Mouse (Mus musculus): ENCODE measurements at regions not wholly inside any gene's neighbourhood (a gene's known extent, or its start where the extent isn't known, plus 50 kb on each side); places are given as distances from the start of the nearest gene placed in this dataset.

- TF ChIP-seq CTCF (IDR thresholded peaks at IDR 0.05; ENCODE audit: insufficient read depth, low read depth, low read length): no peak
- no peak for TF ChIP-seq POLR2A (IDR thresholded peaks at IDR 0.05; ENCODE audit: insufficient read depth, low read depth, low read length)
Measured at GRCm38 (mm10) chr12:117365181-117365580, 151.1 kb upstream of the Rapgef5 start.
